Mouse (Mus musculus) spleen, postnatal 36 days (tissue): ENCODE measurements around the gene Cox7a2l.

Source experiments
- DNase-seq, 2 experiments: peaks; one replicate each; pipeline ENCODE4 v3.0.0; 2022; ENCODE audit warnings: low spot score in 2 of 2, mixed read lengths in 1 of 2

The Cox7a2l gene

DNA sequence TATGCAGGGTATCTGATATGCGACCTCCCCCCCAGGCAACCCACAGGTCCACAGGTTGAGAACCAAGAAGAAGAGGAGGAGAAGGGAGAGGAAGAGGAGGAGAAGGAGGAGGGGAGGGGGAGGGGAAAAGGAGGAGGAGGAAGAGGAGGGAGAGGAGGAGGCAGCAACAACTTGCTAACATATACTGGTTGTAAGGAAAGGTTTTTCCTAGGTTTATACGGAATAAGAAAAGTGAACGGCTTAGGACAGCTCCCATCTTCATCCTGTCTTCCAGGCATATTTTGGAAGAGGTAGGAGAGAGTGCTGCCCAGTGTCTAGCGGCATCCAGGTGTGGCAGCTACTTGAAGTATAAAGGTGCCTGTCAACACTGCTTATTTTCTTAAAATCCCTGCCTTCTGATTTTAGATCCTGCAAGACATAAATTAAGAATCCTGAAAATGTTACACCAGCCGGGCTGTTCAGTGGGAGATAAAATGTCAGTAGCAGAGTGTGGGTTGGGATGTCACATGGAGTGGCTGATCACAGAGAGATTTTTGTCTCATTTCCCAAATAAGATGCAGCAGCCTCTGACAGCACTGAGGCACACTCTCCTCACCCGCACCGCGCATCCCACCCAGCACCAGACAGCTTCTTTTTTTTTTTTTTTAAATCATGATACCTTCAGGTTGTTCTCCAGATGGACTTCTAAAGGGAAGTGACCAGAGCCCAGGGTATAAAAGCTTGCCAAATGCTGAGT lies at the start of gene Cox7a2l:
Cox7a2l (minus strand) TSS at position 51 of the 736 bp plus-strand sequence.
- no peak for DNase-seq

DNA sequence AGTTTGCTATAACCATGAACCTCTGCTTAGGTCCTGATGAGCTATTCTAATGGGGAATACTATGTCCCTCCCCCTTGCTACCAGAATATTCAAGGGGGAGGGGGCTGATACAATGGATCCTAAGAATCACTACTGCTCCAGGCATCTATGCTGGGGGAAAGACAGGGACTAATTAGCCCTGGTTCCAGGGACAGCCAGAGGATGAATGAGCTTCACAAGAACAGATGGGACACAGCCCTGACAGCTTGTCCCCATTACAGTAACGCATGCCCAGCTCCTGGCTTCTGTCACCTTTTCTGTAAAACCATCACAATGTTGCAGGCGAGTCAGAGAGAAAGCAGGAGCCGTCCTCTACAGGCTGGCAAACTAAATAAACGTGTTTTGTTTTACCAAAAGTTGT lies 48.4 kb upstream of the Cox7a2l start:
- DNase-seq: no peak

DNA sequence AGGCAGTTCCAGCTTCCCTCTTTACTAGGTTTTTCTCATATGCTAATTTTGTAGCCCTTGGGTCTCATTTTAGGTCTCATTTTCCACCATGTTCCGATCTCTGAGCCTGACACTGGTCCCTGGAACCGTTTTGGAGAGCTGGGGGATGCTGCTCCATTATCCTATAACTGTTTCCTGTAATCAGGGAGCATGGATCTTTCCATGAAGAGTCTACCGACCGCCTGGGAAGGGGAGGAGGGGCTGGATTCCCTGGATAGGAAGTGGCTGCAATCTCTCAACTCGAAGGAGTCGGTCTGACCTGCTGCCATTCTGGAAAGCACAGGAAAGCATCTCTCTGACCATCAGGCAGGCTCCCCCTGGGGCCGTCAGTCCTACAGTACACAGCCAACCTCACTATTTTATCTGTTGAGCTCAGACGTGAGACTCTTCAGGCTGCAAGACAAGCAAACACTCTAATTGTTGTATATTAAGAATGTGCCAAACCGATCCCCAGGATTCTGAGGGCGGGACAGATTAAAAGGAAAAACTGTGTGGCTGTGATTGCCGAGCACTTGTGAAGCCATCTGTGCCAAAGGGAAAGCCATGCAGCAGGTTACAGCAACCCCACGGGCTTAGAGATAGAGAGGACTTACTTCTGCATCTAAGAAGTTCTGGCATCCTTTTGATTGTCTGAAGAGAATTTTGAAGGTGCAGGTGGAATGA lies 47.1 kb upstream of the Cox7a2l start:
- no peak for DNase-seq

DNA sequence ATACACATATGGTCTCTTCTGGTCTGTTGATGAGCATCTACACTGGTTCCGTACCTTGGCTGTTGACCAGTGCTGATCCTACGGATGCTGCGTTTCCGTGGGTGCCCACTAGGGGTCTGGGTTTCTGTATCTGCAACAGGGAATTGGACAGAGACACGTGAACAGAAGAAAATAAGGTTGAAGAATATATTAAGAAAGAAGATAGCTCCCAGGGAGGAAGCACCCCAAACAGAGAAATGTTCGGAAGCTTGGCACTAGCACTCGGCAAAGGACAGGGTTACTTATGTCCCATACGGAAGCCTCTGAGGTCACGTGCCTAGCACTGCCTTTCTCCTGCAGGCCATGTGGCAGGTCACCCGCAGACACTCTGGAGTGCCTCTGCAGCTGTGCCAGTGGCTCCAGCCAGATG lies 46.6 kb upstream of the Cox7a2l start:
- DNase-seq: peak; percentile 36 to 54

DNA sequence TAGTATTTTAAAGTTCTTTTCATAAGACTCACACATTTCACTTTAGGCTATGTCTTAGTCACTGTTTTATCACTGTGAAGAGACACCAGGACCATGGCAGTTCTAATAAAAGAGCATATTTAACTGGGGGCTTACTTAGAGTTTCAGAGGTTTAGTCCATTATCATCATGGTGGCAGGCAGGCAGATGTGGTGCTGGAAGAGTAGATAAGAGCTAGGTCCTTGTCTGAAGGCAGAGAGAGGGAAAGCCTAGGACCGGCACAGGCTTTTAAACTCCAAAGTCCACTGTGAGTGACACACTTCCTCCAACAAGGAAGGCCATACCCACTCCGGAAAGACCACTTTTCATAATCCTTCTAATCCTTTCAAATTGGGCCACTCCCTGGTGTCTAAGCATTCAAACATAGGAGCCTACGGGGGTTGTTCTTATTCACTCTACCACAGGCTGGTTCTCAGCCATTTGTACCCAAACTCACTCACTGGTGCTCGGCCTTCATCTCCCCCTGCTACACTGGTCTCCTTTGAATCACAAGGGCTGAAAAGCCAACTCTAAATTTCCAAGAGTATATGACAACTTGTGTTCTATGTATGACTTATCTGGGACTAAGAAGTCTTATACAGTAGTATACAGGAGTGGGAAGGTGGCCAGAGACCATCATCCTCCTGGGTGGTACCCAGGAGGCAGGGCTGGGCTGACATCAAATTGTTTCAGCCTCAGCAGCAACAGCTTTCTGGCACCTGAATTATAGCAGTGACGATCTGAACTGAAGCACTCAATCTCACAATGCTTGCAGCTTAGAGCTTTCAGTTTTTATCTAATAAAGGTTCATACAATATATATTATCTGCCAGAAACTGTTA lies 45.3 kb upstream of the Cox7a2l start:
- peak; percentile 47 to 67 for DNase-seq

DNA sequence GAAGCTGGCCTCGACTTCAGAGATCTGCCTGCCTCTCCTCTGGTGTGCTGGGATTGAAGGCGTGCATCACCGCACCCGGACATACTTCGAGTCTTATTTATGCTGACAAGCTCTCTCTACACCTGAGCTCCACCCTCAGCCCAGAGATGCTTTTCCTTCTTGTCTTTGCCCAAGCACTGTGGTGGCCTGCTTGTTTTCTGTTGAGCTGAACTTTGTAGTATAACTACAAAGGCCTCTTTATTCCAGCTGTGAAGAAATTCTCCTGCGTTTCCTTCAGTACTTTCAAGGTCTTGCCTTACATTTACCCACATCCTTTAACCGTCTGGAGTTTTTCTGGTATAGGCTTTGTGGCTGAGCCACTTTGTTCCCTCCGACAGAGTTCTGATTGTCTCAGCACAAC lies 42.0 kb upstream of the Cox7a2l start:
- DNase-seq: peak in 1 of 2 experiments; percentile 19

DNA sequence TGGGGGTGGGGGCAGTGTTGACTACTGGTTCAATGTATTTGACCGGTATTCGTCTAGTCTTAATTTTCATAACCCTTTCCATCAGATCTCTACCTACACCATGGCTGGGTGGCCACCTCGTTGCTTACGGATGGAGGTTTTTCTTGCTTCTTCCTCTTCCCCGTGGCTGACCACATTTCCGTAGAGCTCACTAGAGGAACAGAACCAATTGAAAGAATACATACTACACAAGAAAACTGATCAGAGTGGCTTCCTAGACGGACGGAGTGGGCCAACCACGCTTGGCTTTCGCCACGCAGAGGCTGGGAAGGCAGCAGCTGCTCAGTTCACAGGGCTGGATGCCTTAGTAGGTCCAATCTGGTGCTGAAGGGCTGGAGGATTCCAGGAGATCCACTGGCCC lies 38.7 kb upstream of the Cox7a2l start:
- no peak for DNase-seq

DNA sequence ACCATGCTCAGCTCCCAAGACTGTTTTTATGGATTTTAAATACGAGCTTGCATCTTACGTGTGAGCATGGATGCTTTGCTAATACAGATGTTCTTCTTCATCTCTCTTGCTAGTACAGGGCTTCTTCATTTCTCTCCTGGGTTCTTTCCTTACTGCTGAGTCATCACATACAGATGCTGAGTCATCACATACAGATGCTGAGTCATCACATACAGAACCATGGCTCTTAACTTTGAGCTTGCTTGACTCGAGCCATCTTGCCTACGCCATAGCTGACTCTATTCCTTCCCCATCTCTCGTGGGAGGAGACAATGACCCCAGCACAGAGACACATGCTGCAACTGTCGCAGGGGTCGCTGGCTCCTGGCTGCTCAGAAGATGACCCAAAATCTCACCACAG lies 37.9 kb upstream of the Cox7a2l start:
- DNase-seq: no peak

DNA sequence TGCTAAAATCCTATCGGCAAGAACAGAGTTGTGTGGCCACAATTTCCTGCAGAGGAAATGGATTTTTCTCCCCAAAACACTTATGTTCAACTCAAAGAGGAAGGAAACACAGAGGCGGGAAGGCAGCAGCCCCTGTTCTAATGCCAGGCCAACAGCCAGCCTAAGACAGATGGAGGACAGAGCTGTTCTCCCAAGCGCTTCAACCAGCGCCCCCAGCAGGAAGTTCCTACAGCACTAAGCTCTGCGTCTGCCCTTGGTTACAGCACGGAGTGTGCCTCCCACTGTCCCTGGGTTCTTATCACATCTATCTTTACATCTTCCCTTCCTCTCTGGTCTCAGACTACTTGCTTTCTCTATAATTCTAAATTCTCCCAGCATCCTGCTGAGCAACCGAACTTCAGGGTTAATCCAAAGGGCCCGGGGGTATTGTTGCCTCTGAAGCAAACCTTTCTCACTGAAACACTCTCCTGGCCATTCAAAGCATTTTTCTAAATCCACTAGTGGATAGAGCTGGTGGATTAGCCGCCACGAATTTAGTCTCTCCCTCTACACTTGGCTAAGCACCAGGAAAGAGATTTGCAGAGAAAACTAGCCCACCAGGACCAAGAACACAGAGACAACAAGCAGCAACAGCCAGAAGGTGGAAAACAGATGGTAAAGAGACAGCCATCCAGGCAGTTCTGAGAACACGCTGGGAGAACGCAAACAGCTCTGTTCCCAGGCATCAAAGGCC lies 31.5 kb upstream of the Cox7a2l start:
- DNase-seq: peak in 1 of 2 experiments; percentile 14

DNA sequence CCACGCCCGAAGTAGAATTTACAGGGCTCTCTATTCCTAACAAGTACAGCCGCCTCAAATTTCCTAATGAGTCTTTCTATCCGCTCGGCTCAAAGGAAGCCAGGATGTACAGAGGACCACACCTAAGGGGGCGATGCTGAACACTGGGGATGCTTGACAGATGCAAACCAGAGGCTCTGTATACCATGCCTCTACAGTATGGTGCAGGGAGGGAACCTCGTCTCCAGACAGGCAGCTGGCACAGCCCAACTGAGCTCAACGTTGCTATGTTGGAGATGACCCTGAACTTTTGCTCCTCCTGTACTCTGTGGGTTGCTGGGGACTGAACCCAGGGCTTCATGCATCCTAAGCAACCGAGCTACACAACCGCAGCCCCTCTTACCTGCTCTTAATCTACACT lies 30.0 kb upstream of the Cox7a2l start:
- no peak for DNase-seq

DNA sequence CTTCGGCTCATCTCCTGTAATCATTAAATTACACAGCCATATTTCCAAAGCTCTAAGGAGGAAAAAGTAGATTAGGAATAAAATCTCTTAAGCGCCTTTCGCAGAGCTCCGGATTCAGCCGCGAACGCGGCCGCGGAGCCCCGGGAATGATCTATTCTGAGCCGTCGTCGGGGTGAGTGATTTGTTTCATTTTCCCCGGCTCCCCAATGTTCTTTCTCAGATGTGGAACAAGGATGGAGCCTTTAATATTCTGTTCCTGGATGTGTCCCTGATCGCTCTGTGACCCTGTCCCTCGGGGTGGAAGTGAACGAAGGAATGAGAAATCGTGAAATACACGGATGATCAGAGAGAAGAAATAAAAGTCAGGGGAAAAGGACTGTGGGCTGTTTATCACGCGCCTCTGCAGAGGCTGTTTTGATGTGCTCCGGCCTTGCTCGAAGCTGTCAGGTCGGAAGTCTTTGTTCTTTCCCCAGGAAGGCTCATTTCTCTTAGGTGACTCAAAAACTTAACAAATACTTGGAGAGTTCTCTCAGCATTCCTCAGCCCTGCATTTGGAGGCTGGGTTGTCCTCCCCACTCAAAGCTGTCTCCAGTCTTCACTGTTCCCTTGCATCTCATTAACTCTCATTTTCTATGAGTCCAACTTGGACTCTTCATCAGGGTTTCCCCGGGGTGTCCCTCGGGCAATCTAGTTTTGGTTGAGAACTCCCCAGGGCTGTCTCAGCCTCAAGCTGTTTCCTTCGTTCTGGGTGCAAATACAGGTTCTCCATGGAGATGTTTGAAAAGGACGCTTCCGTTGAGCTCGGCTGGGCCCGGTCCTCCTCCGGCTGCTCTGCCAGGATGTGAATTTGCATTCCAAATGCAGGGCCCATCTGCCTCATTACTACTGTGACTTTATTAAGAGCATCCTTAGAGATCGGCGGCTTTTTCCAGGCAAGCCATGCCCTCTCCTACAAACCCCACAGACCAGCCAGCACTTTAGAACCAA lies 28.9 kb upstream of the Cox7a2l start:
- peak in 1 of 2 experiments; percentile 9 for DNase-seq

DNA sequence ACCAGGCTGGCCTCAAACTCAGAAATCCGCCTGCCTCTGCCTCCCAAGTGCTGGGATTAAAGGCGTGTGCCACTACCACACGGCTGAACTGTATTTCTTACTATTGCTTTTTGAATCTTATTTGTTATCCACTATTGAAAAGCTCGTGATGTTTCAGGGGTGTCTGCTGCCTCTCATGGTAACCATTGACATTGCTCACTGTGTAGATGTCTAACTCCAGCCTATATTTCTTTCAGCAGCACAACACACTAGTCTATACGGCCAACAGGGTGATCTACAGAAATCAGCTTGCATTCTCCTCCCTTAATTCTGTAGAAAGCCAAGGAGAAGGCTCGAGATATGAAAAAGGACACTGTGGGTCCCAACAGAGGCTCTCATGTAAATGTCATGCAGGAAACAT lies 28.1 kb upstream of the Cox7a2l start:
- no peak for DNase-seq

DNA sequence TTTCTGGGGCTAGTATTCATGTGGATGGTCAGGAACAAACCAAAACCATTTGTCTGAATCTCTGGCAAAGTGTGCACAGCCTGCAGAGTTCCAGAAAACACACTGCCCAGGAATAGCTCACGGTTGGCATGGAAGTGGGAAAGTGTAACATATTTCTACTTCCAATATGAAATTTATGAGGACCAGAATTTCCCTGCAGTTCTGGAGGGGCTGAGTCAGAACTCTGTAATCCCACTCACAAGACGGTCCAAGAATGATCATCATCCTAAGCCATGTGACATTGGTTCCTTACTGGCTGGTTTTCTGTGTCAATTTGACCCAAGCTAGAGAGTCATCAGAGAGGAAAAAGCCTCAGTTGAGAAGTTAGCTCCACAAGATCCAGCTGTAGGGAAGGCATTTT lies 25.3 kb upstream of the Cox7a2l start:
- DNase-seq: no peak

DNA sequence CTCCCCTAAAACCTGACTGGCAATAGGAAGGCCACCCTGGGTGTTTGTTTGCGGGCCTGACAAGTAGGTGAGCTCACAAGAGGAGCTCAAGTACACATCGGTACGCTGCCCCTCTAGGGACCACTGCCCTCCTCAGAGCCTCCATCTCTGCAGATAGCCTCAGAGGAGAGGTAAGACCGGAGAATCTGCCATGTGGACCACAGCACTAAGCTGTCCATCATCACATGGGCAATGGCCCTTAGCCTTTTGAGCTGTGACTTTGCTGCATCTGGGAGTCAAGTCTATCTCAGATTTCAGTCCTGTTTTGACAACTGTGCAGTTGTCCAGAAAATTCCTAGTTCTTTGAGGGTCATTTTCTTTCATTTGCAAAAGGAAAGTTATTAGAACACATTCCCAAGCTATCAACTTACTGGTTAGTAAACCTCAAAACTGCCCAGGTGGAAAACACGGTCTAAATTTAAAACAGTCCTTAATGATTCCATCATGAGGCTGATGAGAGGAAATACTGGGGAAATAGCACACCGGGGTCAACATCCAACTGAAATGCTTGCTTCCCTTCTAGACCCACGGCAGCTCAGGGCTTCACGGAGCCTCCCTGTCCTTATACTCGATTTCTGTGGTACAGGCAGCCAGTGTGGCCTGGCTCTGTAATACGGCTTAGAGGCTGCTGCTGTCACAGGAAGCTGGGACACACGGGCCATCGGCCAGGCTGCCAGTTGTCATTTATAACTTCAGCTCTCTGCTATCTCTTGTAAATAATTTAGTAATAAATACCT lies 22.3 kb upstream of the Cox7a2l start:
- no peak for DNase-seq

DNA sequence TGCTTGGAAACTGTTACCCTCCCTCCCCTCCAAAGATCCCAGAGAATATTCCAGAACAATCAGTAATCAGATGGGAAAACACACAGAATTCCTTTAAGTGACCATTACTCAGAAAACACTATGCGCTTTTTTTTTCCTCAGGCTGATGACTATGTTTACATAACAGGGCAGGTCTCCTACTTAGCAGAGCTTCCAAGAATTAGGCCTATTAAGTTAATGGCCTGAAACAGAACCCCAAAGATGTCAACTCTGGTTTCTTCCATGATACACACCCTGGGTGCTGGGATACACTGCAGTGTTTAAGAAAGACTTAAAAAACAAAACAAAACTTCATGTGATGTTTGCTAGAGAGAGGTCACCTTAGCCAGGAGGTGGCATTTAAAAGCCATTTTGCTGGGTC lies 21.6 kb upstream of the Cox7a2l start:
- DNase-seq: no peak

DNA sequence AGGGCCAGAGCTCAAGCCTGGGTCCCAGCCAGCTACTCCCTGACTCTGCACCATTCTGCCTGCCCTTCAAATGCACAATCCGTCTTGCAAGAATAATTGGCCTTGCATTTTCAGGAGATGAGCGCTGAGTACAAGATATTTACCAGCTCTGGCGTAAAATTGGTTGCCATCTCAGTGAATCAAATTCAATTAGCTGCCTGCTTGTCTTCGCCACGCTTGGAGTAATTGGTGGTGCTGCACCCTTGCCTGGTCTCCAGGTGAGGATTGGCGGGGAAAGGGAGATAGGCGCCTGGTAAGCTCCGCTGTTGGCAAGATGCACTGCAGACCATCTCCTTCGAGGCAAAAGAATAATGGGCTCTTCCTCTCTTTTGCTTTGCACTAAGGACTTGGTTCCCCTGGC lies 21.0 kb upstream of the Cox7a2l start:
- no peak for DNase-seq

DNA sequence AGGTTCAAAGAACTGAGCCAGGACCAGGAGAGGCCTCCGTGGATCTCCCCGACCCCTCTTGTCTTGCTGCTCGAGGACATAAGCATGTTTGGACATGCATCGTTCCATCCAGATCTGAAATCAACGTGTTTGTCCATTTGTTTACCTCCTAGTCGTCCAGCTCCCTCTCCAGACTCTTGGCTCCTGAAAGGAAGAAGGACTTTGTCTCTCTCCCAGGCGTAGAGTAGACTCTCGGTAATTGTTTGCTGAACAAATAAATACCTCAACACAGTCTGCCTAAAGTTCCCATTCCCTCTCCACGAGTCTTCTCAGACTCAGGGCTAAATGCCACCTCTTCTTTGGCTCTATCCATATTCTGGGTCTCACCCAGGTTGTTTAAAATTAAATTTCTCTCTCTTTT lies 16.0 kb upstream of the Cox7a2l start:
- DNase-seq: no peak

DNA sequence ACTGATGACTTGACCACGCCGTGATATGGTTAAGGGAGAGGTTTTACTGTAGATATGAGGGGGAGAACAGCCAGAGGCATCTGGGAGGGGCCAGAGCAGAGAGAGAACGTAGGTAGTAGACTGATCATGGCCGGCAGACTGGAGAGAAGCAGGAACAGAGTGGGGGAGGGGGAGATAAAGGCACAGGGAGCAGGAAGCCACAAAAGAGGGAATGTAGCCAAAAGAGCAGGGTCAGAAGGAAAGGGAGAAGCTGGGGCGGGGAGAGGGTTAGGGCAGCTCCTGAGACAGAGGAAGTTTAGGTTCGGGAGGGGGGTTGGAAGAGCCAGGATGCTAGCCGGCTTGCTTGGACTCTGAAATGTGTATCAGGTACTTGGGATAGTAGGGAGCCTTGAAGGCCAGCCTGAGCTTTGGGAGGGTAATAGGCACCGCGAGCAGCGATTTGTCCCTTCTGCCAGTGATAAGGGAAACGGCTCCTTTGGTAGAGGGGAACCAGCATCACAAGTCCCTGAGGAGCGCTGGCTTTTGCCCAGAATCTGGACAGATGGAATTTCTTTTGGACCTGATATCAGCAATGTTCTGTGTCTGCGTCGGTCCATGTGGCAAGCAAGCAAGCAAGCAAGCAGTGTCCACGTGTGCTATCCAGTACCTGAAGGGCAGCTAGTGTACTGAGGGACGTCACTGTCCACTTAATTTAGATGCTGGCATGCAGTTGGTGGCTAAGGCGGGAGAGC lies 10.7 kb upstream of the Cox7a2l start:
- peak in 1 of 2 experiments; percentile 15 for DNase-seq
